Mouse (Mus musculus) embryonic facial prominence, embryonic 13.5 days (tissue): Measurements from ENCODE around the gene Pcp4. TPM values are rescaled to one million over a fixed set of nuclear protein-coding genes. Genes with fewer than 3 reads are reported as not detected.

Experiments used
- polyA plus RNA-seq: library from polyadenylated mRNA; unstranded; fragments of >200 nt; fragmentation: Nextera tagmentation; extraction: Ambion mirVana; gene quantifications from 2 replicates; pipeline ENCODE4 v1.2.1, GENCODE M21; 2015

The Pcp4 gene
- polyA plus RNA-seq, 1 experiment from 2014 or later = 7.2 TPM

Other genes starting within 250 kb of the Pcp4 start
- gene B3galt5, start 231.8 kb upstream of the Pcp4 start, polyA plus RNA-seq = 0.22 and 0.35 TPM in 2 replicates
- 0.17 TPM in 1 of 2 replicates, not detected in the other for gene Itgb2l, start 24.0 kb upstream of the Pcp4 start, polyA plus RNA-seq